Mouse (Mus musculus): ENCODE measurements around the gene Polr2c. TPM values are rescaled to one million over a fixed set of nuclear protein-coding genes. Genes with fewer than 3 reads are reported as not detected.

The Polr2c gene
- total and polyA plus RNA-seq, 3 experiments = 93.2 to 141 (median 120) TPM

- H3K4me2 ChIP-seq (ENCODE audit: insufficient read depth, low read depth, poor library complexity, severe bottlenecking) = no peak overlapping the region
- no peak overlapping the region for H3K4me3 ChIP-seq (replicated peaks in 1 of 3; ENCODE audit: low read depth in 2 of 3, low read length in 2 of 3, poor library complexity in 1 of 3)
Measured at GRCm38 (mm10) chr8:94914701-94915101, 57.5 kb downstream of the Polr2c start.

GRCm38 (mm10) chr8:94916311-94916959 lies 59.2 kb downstream of the Polr2c start:
- peaks cover 10 to 19% of the 10 kb centered on the region in 2 experiments for H3K36me3 ChIP-seq (replicated peaks in 1 of 2; ENCODE audit: control insufficient read depth in 1 of 2, insufficient read depth in 1 of 2, low read length in 1 of 2)
- dilution Hi-C loops (cut with MboI; ENCODE audit: extremely low pct_ligation_motif_present, extremely low pct_unique_long_range_greater_than_20kb, low sequenced_read_pairs) = no loop called here
- peak overlapping the region in 1 of 3 experiments; percentile 44 for H3K4me3 ChIP-seq (replicated peaks in 1 of 3; ENCODE audit: low read depth in 2 of 3, low read length in 2 of 3, poor library complexity in 1 of 3)
- no peak overlapping the region for H3K27ac ChIP-seq (ENCODE audit: insufficient read depth, low read depth)
- H3K4me1 ChIP-seq (ENCODE audit: control insufficient read depth in 1 of 2, insufficient read depth in 2 of 2) = peaks cover 12 to 38% of the 10 kb centered on the region in 2 experiments
- TF ChIP-seq NELFE (IDR thresholded peaks at IDR 0.05; ENCODE audit: low read depth, low read length) (no peak), PAX5 (IDR thresholded peaks at IDR 0.05; ENCODE audit: low read length) (no peak), JUN (IDR thresholded peaks at IDR 0.05; ENCODE audit: insufficient read depth, low read depth, low read length) (no peak), KAT2A (IDR thresholded peaks at IDR 0.05; ENCODE audit: insufficient replicate concordance, low read length) (no peak), UBTF (IDR thresholded peaks at IDR 0.05; ENCODE audit: low read depth, low read length) (no peak), ZNF384 (IDR thresholded peaks at IDR 0.05; ENCODE audit: low read depth, low read length) (no peak), E2F4 (IDR thresholded peaks at IDR 0.05; ENCODE audit: insufficient replicate concordance, low read depth, low read length) (no peak), JUND (conservative IDR thresholded peaks at IDR 0.05; ENCODE audit: low read depth, low read length) (no peak), GABPA (IDR thresholded peaks at IDR 0.05; ENCODE audit: insufficient replicate concordance, low read depth, low read length) (no peak), MAX (IDR thresholded peaks at IDR 0.05; ENCODE audit: low read length) (no peak), CTCF (conservative IDR thresholded peaks at IDR 0.05 in 1 of 2, IDR thresholded peaks at IDR 0.05 in 1 of 2; ENCODE audit: low read depth in 2 of 2, low read length in 2 of 2) (no peak)
- in situ Hi-C loops (cut with MboI; ENCODE audit: low pct_ligation_motif_present, low pct_unique_long_range_greater_than_20kb, low sequenced_read_pairs) = no loop called here
- no peaks in the 10 kb centered on the region for H3K79me2 ChIP-seq (replicated peaks; ENCODE audit: control insufficient read depth, extremely low read depth, insufficient read depth, poor library complexity, severe bottlenecking)
- no peak for DNase-seq (ENCODE audit: extremely low read depth)
- H3K9ac ChIP-seq (ENCODE audit: insufficient read depth, low read depth) = no peak overlapping the region
- peaks cover 7% of the 10 kb centered on the region for H3K9me3 ChIP-seq (replicated peaks; ENCODE audit: low read length)
- H3K4me2 ChIP-seq (ENCODE audit: insufficient read depth, low read depth, poor library complexity, severe bottlenecking) = 0 out of 2 replicates have a peak overlapping the region, but pooled peaks have one; percentile 53
- peaks cover 1% of the 10 kb centered on the region for H3K27me3 ChIP-seq (replicated peaks)

More at GRCm38 (mm10) chr8:94914701-94915101, 57.5 kb downstream of the Polr2c start:
- Histone ChIP-seq H3K9me3 (replicated peaks; ENCODE audit: low read length) (peaks cover 7% of the 10 kb centered on the region), H3K27me3 (replicated peaks) (peaks cover 1% of the 10 kb centered on the region), H3K79me2 (replicated peaks; ENCODE audit: control insufficient read depth, extremely low read depth, insufficient read depth, poor library complexity, severe bottlenecking) (no peaks in the 10 kb centered on the region), H3K4me1 (ENCODE audit: control insufficient read depth in 1 of 2, insufficient read depth in 2 of 2) (peaks cover 8 to 42% of the 10 kb centered on the region in 2 experiments), H3K9ac (ENCODE audit: insufficient read depth, low read depth) (no peak overlapping the region), H3K27ac (ENCODE audit: insufficient read depth, low read depth) (no peak overlapping the region), H3K36me3 (replicated peaks in 1 of 2; ENCODE audit: control insufficient read depth in 1 of 2, insufficient read depth in 1 of 2, low read length in 1 of 2) (peaks cover 10 to 22% of the 10 kb centered on the region in 2 experiments)
- in situ Hi-C loops (cut with MboI; ENCODE audit: low pct_ligation_motif_present, low pct_unique_long_range_greater_than_20kb, low sequenced_read_pairs) = no loop called here
- dilution Hi-C loops (cut with MboI; ENCODE audit: extremely low pct_ligation_motif_present, extremely low pct_unique_long_range_greater_than_20kb, low sequenced_read_pairs) = no loop called here
- DNase-seq (ENCODE audit: extremely low read depth) = no peak
- no peak for TF ChIP-seq NELFE (IDR thresholded peaks at IDR 0.05; ENCODE audit: low read depth, low read length)
- TF ChIP-seq MAFK (IDR thresholded peaks at IDR 0.05; ENCODE audit: insufficient replicate concordance, low read length) = no peak
- no peak for TF ChIP-seq MYC (IDR thresholded peaks at IDR 0.05; ENCODE audit: low read depth, low read length)
- no peak for TF ChIP-seq JUND (conservative IDR thresholded peaks at IDR 0.05; ENCODE audit: low read depth, low read length)
- TF ChIP-seq ZNF384 (IDR thresholded peaks at IDR 0.05; ENCODE audit: low read depth, low read length) = no peak
- TF ChIP-seq KAT2A (IDR thresholded peaks at IDR 0.05; ENCODE audit: insufficient replicate concordance, low read length) = no peak
- TF ChIP-seq RCOR1 (conservative IDR thresholded peaks at IDR 0.05; ENCODE audit: low read depth, low read length) = no peak
- TF ChIP-seq ETS1 (conservative IDR thresholded peaks at IDR 0.05; ENCODE audit: low read depth, low read length) = no peak
- TF ChIP-seq BHLHE40 (IDR thresholded peaks at IDR 0.05; ENCODE audit: low read depth, low read length) = no peak
- TF ChIP-seq MAX (IDR thresholded peaks at IDR 0.05; ENCODE audit: low read length) = no peak
- TF ChIP-seq POLR2AphosphoS2 (IDR thresholded peaks at IDR 0.05; ENCODE audit: low read depth, low read length) = no peak

All from CH12.LX (cell line).